Mouse (Mus musculus) liver, embryonic 16.5 days (tissue): ENCODE results near the gene Por. TPM values are rescaled to one million over a fixed set of nuclear protein-coding genes. Genes with fewer than 3 reads are reported as not detected.

ENCODE experiments used
- ATAC-seq: fragments of 200-750 bp; cut with Nextera tagmentation; 2 replicates; pipeline ENCODE4 v1.8.0; 2017; ENCODE audit warnings: low read depth, mild to moderate bottlenecking, moderate number of reproducible peaks, moderate library complexity
- H3K27ac ChIP-seq: fragments of 300-500 bp; sonication (generic); 2 replicates; pipeline ENCODE4 v1.5.1; 2014; ENCODE audit warnings: mild to moderate bottlenecking, low read length
- H3K27me3 ChIP-seq: fragments of 300-500 bp; sonication (generic); 2 replicates; pipeline ENCODE4 v1.6.1; 2014; ENCODE audit warnings: low read depth, low read length, mixed read lengths; ENCODE audit not compliant: control insufficient read depth, insufficient read depth
- H3K36me3 ChIP-seq: fragments of 300-500 bp; sonication (generic); 2 replicates; pipeline ENCODE4 v1.6.1; 2014; ENCODE audit warnings: mild to moderate bottlenecking; ENCODE audit not compliant: control insufficient read depth, insufficient read depth
- H3K4me1 ChIP-seq: fragments of 300-500 bp; sonication (generic); 2 replicates; pipeline ENCODE4 v1.6.1; 2014; ENCODE audit warnings: low read depth, low read length, mixed read lengths; ENCODE audit not compliant: control insufficient read depth
- H3K4me2 ChIP-seq: fragments of 300-500 bp; sonication (generic); 2 replicates; pipeline ENCODE4 v1.6.1; 2014; ENCODE audit warnings: low read depth, low read length, mixed read lengths
- H3K4me3 ChIP-seq: fragments of 300-500 bp; sonication (generic); 2 replicates; pipeline ENCODE4 v1.5.1; 2014; ENCODE audit warnings: low read depth, mild to moderate bottlenecking, low read length
- H3K9ac ChIP-seq: fragments of 300-500 bp; sonication (generic); 2 replicates; pipeline ENCODE4 v1.6.1; 2014; ENCODE audit warnings: low read depth, low read length
- H3K9me3 ChIP-seq: fragments of 300-500 bp; sonication (generic); replicated peaks from 2 replicates; pipeline ENCODE4 v1.6.1; 2016; ENCODE audit warnings: low read length; ENCODE audit not compliant: control insufficient read depth
- WGBS: fragments of 180-500 bp; shearing (Covaris S2); extraction: QIAGEN DNeasy Blood & Tissue Kit; methylation state at CpG from one replicate; pipeline ENCODE4 v1.1.7; 2014; ENCODE audit not compliant: insufficient replicate concordance; 5-methylcytosine and 5-hydroxymethylcytosine counted together
- polyA plus RNA-seq: library from polyadenylated mRNA; unstranded; fragments of >200 nt; fragmentation: Nextera tagmentation; extraction: Ambion mirVana; gene quantifications from 2 replicates; pipeline ENCODE4 v1.2.1, GENCODE M21; 2015

The Por gene
- polyA plus RNA-seq, 1 experiment from 2014 or later = 53.1 TPM

DNA sequence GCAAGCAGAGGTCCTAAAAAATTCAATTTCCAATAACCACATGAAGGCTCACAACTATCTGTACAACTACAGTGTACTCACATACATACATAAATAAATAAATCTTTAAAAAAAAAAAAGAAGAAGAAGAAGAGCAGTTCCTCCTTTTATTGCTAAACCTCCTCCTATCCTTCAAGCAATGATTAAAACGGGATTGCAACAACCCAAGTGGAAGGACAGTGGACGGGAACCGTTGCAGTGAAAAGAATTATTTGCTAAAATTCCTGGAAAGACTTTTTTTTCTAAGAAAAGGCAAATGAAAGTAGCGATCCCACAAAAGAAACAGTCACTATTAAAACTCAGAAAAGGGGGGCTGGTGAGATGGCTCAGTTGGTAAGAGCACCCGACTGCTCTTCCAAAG, 2.9 kb upstream of the Por start:
- Histone ChIP-seq H3K27me3 (no peaks in the 10 kb centered on the region), H3K9ac (no peak overlapping the region), H3K36me3 (no peaks in the 10 kb centered on the region), H3K27ac (no peak overlapping the region), H3K9me3 (no peaks in the 10 kb centered on the region), H3K4me1 (peaks cover 4% of the 10 kb centered on the region; the same call in 1 of the 2 replicates), H3K4me3 (no peak overlapping the region), H3K4me2 (no peak overlapping the region)
- 53% methylated on average over 5 of the region's 5 CpGs for WGBS
- no peak for ATAC-seq

DNA sequence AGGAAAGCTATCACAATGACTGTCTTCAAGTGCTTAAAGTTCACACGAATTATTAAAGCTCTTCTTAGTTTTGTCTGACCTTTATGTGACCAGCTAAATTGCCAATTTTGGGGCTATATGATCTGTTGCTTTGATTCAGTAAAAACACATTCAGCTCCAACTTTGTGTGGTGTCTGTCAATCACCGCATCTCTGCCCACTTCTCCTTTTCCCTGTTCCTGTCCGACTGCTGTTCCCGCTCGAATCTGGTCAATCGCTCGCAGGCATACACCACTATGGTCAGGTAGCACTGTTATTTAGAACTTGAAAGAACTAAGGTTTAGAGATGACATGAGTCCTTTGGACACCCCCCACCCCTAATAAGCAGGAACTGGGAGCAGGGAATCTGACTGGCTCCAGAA, 1.8 kb upstream of the Por start:
- no peaks in the 10 kb centered on the region for H3K27me3 ChIP-seq
- no peak overlapping the region for H3K9ac ChIP-seq
- H3K4me3 ChIP-seq = no peak overlapping the region
- no peaks in the 10 kb centered on the region for H3K9me3 ChIP-seq
- H3K27ac ChIP-seq = no peak overlapping the region
- H3K36me3 ChIP-seq = no peaks in the 10 kb centered on the region
- no peak for ATAC-seq
- peaks cover 4% of the 10 kb centered on the region; the same call in 1 of the 2 replicates for H3K4me1 ChIP-seq
- no peak overlapping the region for H3K4me2 ChIP-seq
- 36% methylated on average over 7 of the region's 7 CpGs for WGBS

DNA sequence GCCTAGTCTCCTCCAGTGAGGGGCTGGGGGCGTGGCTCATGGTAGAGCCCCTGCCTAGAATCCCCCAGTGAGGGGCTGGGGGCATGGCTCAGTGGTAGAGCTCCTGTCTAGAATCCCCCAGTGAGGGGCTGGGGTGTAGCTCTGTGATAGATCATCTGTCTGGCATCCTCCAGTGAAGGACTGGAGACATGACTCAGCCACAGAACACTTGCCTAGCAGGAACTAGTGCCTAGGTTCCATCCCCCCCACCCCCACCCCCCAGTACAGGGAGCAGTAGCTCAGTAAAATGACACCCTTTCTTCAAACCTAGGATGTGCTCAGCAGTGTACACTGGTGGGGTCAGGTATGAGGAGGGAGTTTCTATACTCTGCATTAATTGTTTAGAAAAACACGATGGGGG, 1.0 kb downstream of the Por start:
- Histone ChIP-seq H3K9me3 (no peaks in the 10 kb centered on the region), H3K9ac (no peak overlapping the region), H3K36me3 (no peaks in the 10 kb centered on the region), H3K4me1 (peaks cover 10% of the 10 kb centered on the region), H3K27me3 (no peaks in the 10 kb centered on the region), H3K27ac (no peak overlapping the region), H3K4me3 (no peak overlapping the region), H3K4me2 (no peak overlapping the region)
- no peak for ATAC-seq
- WGBS = 42% methylated on average over 2 of the region's 2 CpGs

DNA sequence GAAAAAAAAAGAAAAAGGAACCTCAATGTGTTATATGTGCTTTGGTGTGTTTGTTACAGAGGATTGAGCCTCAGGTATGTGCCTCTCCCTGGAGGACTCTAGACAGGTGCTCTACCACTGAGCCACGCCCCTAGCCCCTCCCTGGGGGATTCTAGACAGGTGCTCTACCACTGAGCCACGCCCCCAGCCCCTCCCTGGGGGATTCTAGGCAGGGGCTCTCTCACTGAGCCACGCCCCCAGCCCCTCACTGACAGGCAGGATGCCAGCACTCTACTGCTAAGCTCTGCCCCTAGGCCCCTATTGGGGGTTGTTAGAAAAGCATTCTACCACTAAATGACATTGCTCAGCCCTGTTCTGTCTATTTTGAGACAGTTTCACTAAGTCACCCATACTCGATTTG, 2.7 kb downstream of the Por start:
- no peak overlapping the region for H3K4me3 ChIP-seq
- no peak overlapping the region for H3K4me2 ChIP-seq
- peaks cover 10% of the 10 kb centered on the region for H3K4me1 ChIP-seq
- H3K27ac ChIP-seq = no peak overlapping the region
- WGBS = 52% methylated on average over 4 of the region's 4 CpGs
- H3K9ac ChIP-seq = no peak overlapping the region
- no peak for ATAC-seq
- H3K9me3 ChIP-seq = no peaks in the 10 kb centered on the region
- no peaks in the 10 kb centered on the region for H3K36me3 ChIP-seq
- no peaks in the 10 kb centered on the region for H3K27me3 ChIP-seq

DNA sequence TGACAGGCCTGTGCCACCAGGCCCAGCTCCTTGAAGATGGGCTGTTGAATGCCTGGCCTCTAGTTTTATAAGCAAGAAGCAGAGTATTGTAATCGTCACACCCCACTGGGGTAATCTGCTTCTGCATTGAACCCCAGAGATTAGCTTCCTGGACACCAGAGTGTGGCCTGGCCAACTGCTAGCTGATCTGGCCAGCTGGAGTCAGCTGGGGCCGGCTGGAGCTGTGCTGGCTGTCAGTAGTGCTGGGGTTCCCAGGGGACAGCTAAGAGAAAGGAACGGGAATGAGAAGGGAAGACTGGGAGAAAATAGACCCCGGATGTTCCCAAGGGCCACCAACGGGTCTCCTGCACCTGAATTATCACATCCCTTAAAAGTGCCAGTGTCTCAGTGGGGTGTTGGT, 3.1 kb downstream of the Por start:
- H3K4me3 ChIP-seq = no peak overlapping the region
- H3K4me2 ChIP-seq = no peak overlapping the region
- no peaks in the 10 kb centered on the region for H3K27me3 ChIP-seq
- peaks cover 10% of the 10 kb centered on the region for H3K4me1 ChIP-seq
- no peaks in the 10 kb centered on the region for H3K9me3 ChIP-seq
- H3K9ac ChIP-seq = no peak overlapping the region
- no peaks in the 10 kb centered on the region for H3K36me3 ChIP-seq
- no peak for ATAC-seq
- H3K27ac ChIP-seq = no peak overlapping the region
- whole genome bisulfite sequencing = 61% methylated on average over 5 of the region's 5 CpGs

DNA sequence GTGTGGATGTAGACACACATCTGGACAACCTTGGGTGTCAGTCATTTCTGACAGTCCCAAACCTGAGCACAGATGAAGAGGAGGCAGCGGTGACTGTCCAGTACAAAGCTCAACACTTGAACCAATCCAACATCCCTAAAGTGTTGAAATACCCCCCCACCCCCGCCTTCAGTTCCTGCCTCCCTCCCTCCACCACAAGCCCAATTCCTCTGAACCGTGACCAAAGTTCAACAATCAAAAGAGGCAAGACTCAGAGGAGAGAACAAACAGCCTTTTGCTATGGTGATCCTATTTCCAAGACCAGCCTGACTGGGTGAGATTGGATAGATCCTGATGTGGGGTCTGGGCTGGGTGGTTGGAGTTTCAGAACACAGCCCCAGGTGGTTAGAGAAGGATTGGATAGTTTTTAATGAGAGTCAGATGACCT, 4.5 kb downstream of the Por start:
- no peaks in the 10 kb centered on the region for H3K27me3 ChIP-seq
- peak; percentile 75 for ATAC-seq
- WGBS = 38% methylated on average over 3 of the region's 3 CpGs
- no peak overlapping the region for H3K4me3 ChIP-seq
- H3K36me3 ChIP-seq = no peaks in the 10 kb centered on the region
- peak overlapping the region; percentile 55 for H3K27ac ChIP-seq
- H3K4me1 ChIP-seq = peaks cover 10% of the 10 kb centered on the region
- no peak overlapping the region for H3K9ac ChIP-seq
- H3K4me2 ChIP-seq = peak overlapping the region; percentile 35; the same call in 1 of the 2 replicates
- H3K9me3 ChIP-seq = no peaks in the 10 kb centered on the region

- H3K4me3 ChIP-seq = 0 out of 2 replicates have a peak overlapping the region, but pooled peaks have one; percentile 10
- H3K9me3 ChIP-seq = no peaks in the 10 kb centered on the region
- WGBS = 4% methylated on average over 11 of the region's 11 CpGs
- no peaks in the 10 kb centered on the region for H3K36me3 ChIP-seq
- peaks cover 8% of the 10 kb centered on the region for H3K4me1 ChIP-seq
- no peak overlapping the region for H3K9ac ChIP-seq
- H3K4me2 ChIP-seq = peak overlapping the region; percentile 35
- peak; percentile 79 for ATAC-seq
- H3K27me3 ChIP-seq = no peaks in the 10 kb centered on the region
- peak overlapping the region; percentile 50; the same call in 1 of the 2 replicates for H3K27ac ChIP-seq
Observed at GRCm38 (mm10) chr5:135674821-135675220, 5.0 kb downstream of the Por start.

DNA sequence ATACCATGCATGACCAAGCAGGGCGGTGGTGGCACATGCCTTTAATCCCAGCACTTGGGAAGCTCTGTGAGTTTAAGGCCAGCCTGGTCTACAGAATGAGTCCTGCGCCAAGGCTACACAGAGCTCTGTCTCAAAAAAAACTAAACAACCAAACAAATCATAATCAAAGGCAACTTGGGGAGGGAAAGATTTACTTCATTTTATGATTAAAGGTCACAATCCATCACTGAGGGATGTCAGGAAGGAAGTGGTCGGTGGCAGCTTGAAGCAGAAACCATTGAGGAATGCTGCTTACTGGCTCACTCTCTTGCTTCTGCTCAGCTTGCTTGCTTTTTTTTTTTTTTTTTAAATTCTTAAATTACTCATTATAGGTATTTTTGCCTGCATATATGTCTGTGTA, 6.9 kb downstream of the Por start:
- Histone ChIP-seq H3K4me3 (no peak overlapping the region), H3K27ac (no peak overlapping the region), H3K4me1 (peaks cover 6% of the 10 kb centered on the region), H3K9me3 (no peaks in the 10 kb centered on the region), H3K4me2 (no peak overlapping the region), H3K9ac (no peak overlapping the region), H3K36me3 (no peaks in the 10 kb centered on the region), H3K27me3 (no peaks in the 10 kb centered on the region)
- 45% methylated on average over 3 of the region's 3 CpGs for WGBS
- ATAC-seq = no peak

GRCm38 (mm10) chr5:135677251-135677650, 7.4 kb downstream of the Por start:
- whole genome bisulfite sequencing = 20% methylated on average over 2 of the region's 2 CpGs
- ATAC-seq = no peak
- no peak overlapping the region for H3K4me3 ChIP-seq
- no peaks in the 10 kb centered on the region for H3K27me3 ChIP-seq
- no peak overlapping the region for H3K27ac ChIP-seq
- no peaks in the 10 kb centered on the region for H3K9me3 ChIP-seq
- peaks cover 6% of the 10 kb centered on the region for H3K4me1 ChIP-seq
- H3K36me3 ChIP-seq = no peaks in the 10 kb centered on the region
- no peak overlapping the region for H3K9ac ChIP-seq
- H3K4me2 ChIP-seq = no peak overlapping the region
